8 mouse cellular contexts compared by ENCODE assay signal in genomic region chr6:125146797-125147196, GRCm38 (mm10). TPM values are rescaled to one million over a fixed set of nuclear protein-coding genes. Genes with fewer than 3 reads are reported as not detected.
A peak's percentile ranks its signal among the peaks of the same experiment; 100 is the strongest.
DNase-seq lines count a peak whose midpoint lies in the region; ATAC-seq and TF ChIP-seq lines count a peak whose summit lies in the region.

No protein-coding gene starts in this region.

- H3K9ac ChIP-seq in CH12.LX (ENCODE audit: insufficient read depth, low read depth): peak overlapping the region; percentile 66; the same call in 1 of the 2 replicates
- H3K9ac ChIP-seq in forebrain, embryonic 11.5 days (ENCODE audit: low read length): peak overlapping the region; percentile 32; the same call in 1 of the 2 replicates
- peak overlapping the region; percentile 97 for H3K9ac ChIP-seq in hindbrain, embryonic 13.5 days
- no peak overlapping the region; the same call in 1 of the 2 replicates for H3K9ac ChIP-seq in liver, embryonic 16.5 days (ENCODE audit: low read depth, low read length)

- H3K4me2 ChIP-seq in CH12.LX (ENCODE audit: insufficient read depth, low read depth, poor library complexity, severe bottlenecking): peak overlapping the region; percentile 66
- H3K4me2 ChIP-seq in forebrain, embryonic 11.5 days (ENCODE audit: low read depth, low read length, severe bottlenecking): 0 out of 2 replicates have a peak overlapping the region, but pooled peaks have one; percentile 11
- peak overlapping the region; percentile 95 for H3K4me2 ChIP-seq in hindbrain, embryonic 13.5 days
- peak overlapping the region; percentile 93; the same call in 1 of the 2 replicates for H3K4me2 ChIP-seq in liver, embryonic 16.5 days (ENCODE audit: low read depth, low read length)

- no peak for TF ChIP-seq RAD21 in CH12.LX (IDR thresholded peaks at IDR 0.05; ENCODE audit: low read depth, low read length)

- H3K9me3 ChIP-seq in CH12.LX (replicated peaks; ENCODE audit: low read length): no peaks in the 10 kb centered on the region
- no peaks in the 10 kb centered on the region for H3K9me3 ChIP-seq in forebrain, embryonic 11.5 days (ENCODE audit: control insufficient read depth, low read length)
- no peaks in the 10 kb centered on the region for H3K9me3 ChIP-seq in hindbrain, embryonic 13.5 days
- H3K9me3 ChIP-seq in liver, embryonic 16.5 days (replicated peaks; ENCODE audit: control insufficient read depth, low read length): no peaks in the 10 kb centered on the region

- H3K27me3 ChIP-seq in CH12.LX (replicated peaks): no peaks in the 10 kb centered on the region
- H3K27me3 ChIP-seq in forebrain, embryonic 11.5 days (ENCODE audit: control insufficient read depth, insufficient read depth, low read length): no peaks in the 10 kb centered on the region
- H3K27me3 ChIP-seq in hindbrain, embryonic 13.5 days: no peaks in the 10 kb centered on the region
- no peaks in the 10 kb centered on the region for H3K27me3 ChIP-seq in liver, embryonic 16.5 days (ENCODE audit: control insufficient read depth, insufficient read depth, low read depth, low read length)

- in situ Hi-C loops in CH12.LX (cut with MboI; ENCODE audit: low pct_ligation_motif_present, low pct_unique_long_range_greater_than_20kb, low sequenced_read_pairs): no loop called here

- no peak overlapping the region for H3K4me3 ChIP-seq in CH12.LX (replicated peaks in 1 of 3; ENCODE audit: low read depth in 2 of 3, low read length in 2 of 3, poor library complexity in 1 of 3)
- no peak overlapping the region for H3K4me3 ChIP-seq in forebrain, embryonic 11.5 days (ENCODE audit: low read depth, low read length)
- H3K4me3 ChIP-seq in hindbrain, embryonic 13.5 days: peak overlapping the region; percentile 90
- H3K4me3 ChIP-seq in liver, embryonic 16.5 days (ENCODE audit: low read depth, low read length): peak overlapping the region; percentile 85

- H3K36me3 ChIP-seq in CH12.LX (replicated peaks in 1 of 2; ENCODE audit: control insufficient read depth in 1 of 2, insufficient read depth in 1 of 2, low read length in 1 of 2): peaks cover 39 to 72% of the 10 kb centered on the region in 2 experiments
- H3K36me3 ChIP-seq in forebrain, embryonic 11.5 days (ENCODE audit: control insufficient read depth, insufficient read depth, low read length): peaks cover 3% of the 10 kb centered on the region; the same call in 1 of the 2 replicates
- peaks cover 32% of the 10 kb centered on the region for H3K36me3 ChIP-seq in hindbrain, embryonic 13.5 days
- H3K36me3 ChIP-seq in liver, embryonic 16.5 days (ENCODE audit: control insufficient read depth, insufficient read depth): peaks cover 3% of the 10 kb centered on the region

- H3K27ac ChIP-seq in CH12.LX (ENCODE audit: insufficient read depth, low read depth): no peak overlapping the region
- no peak overlapping the region for H3K27ac ChIP-seq in forebrain, embryonic 11.5 days (ENCODE audit: low read depth, low read length)
- peak overlapping the region; percentile 44 for H3K27ac ChIP-seq in hindbrain, embryonic 13.5 days
- H3K27ac ChIP-seq in liver, embryonic 16.5 days (ENCODE audit: low read length): no peak overlapping the region

- H3K79me2 ChIP-seq in CH12.LX (replicated peaks; ENCODE audit: control insufficient read depth, extremely low read depth, insufficient read depth, poor library complexity, severe bottlenecking): peaks cover 18% of the 10 kb centered on the region

- H3K4me1 ChIP-seq in CH12.LX (ENCODE audit: control insufficient read depth in 1 of 2, insufficient read depth in 2 of 2): peaks cover 9 to 42% of the 10 kb centered on the region in 2 experiments
- H3K4me1 ChIP-seq in forebrain, embryonic 11.5 days (replicated peaks; ENCODE audit: control insufficient read depth, insufficient read depth, low read length): peaks cover 12% of the 10 kb centered on the region
- peaks cover 49% of the 10 kb centered on the region for H3K4me1 ChIP-seq in hindbrain, embryonic 13.5 days (replicated peaks)
- H3K4me1 ChIP-seq in liver, embryonic 16.5 days (ENCODE audit: control insufficient read depth, low read depth, low read length): peaks cover 27% of the 10 kb centered on the region

- ATAC-seq in forebrain, embryonic 11.5 days (replicated peaks; ENCODE audit: low FRiP score): no peak
- no peak for ATAC-seq in hindbrain, embryonic 13.5 days (ENCODE audit: low FRiP score)
- ATAC-seq in liver, embryonic 16.5 days (ENCODE audit: low read depth): no peak

- dilution Hi-C loops in CH12.LX (cut with MboI; ENCODE audit: extremely low pct_ligation_motif_present, extremely low pct_unique_long_range_greater_than_20kb, low sequenced_read_pairs): no loop called here

- TF ChIP-seq EP300 in CH12.LX (IDR thresholded peaks at IDR 0.05; ENCODE audit: low read length): no peak

- WGBS in forebrain, embryonic 11.5 days: 85% methylated on average over 4 of the region's 4 CpGs
- 70% methylated on average over 4 of the region's 4 CpGs for whole genome bisulfite sequencing in hindbrain, embryonic 13.5 days
- WGBS in liver, embryonic 16.5 days (ENCODE audit: insufficient replicate concordance): 43% methylated on average over 4 of the region's 4 CpGs

- no peak for TF ChIP-seq POLR2A in CH12.LX (IDR thresholded peaks at IDR 0.05; ENCODE audit: low read depth, low read length)

- no peak for TF ChIP-seq CTCF in CH12.LX (conservative IDR thresholded peaks at IDR 0.05 in 1 of 2, IDR thresholded peaks at IDR 0.05 in 1 of 2; ENCODE audit: low read depth in 2 of 2, low read length in 2 of 2)

- DNase-seq in adrenal gland, adult (ENCODE audit: inconsistent age in 2 of 2, low spot score in 1 of 2): peak; percentile 74 to 87
- no peak for DNase-seq in adrenal gland, adult 18-20 months (ENCODE audit: low spot score in 2 of 2)
- DNase-seq in CH12.LX (ENCODE audit: extremely low read depth): no peak
- no peak for DNase-seq in forebrain, embryonic 11.5 days (ENCODE audit: low spot score)
- DNase-seq in skeletal muscle tissue, adult 2 months (ENCODE audit: low read depth, low spot score): peak; percentile 69
- DNase-seq in layer of hippocampus, adult 9-10 months (ENCODE audit: low spot score): no peak

TF ChIP-seq in CH12.LX, 34 proteins besides CTCF, POLR2A, EP300 and RAD21:
- TF ChIP-seq TBP (conservative IDR thresholded peaks at IDR 0.05; ENCODE audit: low read depth, low read length): no peak

RNA-seq across cellular contexts. Expression of gene Iffo1, which starts 1.8 kb away (rescaled TPM):
- 10 to 100 TPM; 19.4 to 20.4 TPM for total RNA-seq in adrenal gland, adult 18-20 months (2021)
- total RNA-seq in CH12.LX (2012; rRNA removed): 6.7 and 7.6 TPM in 2 replicates
- total RNA-seq in CH12.LX (2014; rRNA removed): 3.3 and 4.0 TPM in 2 replicates
- 7.0 and 8.2 TPM in 2 replicates for polyA plus RNA-seq in CH12.LX (2012; ENCODE audit: insufficient read length, low read depth)
- 10.5 and 12.3 TPM in 2 replicates for polyA plus RNA-seq in forebrain, embryonic 11.5 days (2014; fragmentation: Nextera tagmentation; extraction: Ambion mirVana)
- 17.2 and 19.7 TPM in 2 replicates for polyA plus RNA-seq in hindbrain, embryonic 13.5 days (2015; fragmentation: Nextera tagmentation; extraction: Ambion mirVana)
- 3.0 and 4.2 TPM in 2 replicates for polyA plus RNA-seq in liver, embryonic 16.5 days (2015; fragmentation: Nextera tagmentation; extraction: Ambion mirVana)

RNA-seq across cellular contexts. Expression of gene Nop2, which starts 15.1 kb away (rescaled TPM):
- 10 to 100 TPM; 51.6 to 61.3 TPM for total RNA-seq in adrenal gland, adult 18-20 months (2021)
- total RNA-seq in CH12.LX (2012; rRNA removed) (128 and 188 TPM in 2 replicates), CH12.LX (2014; rRNA removed) (154 TPM in 2 replicates)
- polyA plus RNA-seq in CH12.LX (2012; ENCODE audit: insufficient read length, low read depth): 175 and 179 TPM in 2 replicates
- 65.4 and 70.3 TPM in 2 replicates for polyA plus RNA-seq in forebrain, embryonic 11.5 days (2014; fragmentation: Nextera tagmentation; extraction: Ambion mirVana)
- polyA plus RNA-seq in hindbrain, embryonic 13.5 days (2015; fragmentation: Nextera tagmentation; extraction: Ambion mirVana): 47.9 and 48.6 TPM in 2 replicates
- polyA plus RNA-seq in liver, embryonic 16.5 days (2015; fragmentation: Nextera tagmentation; extraction: Ambion mirVana): 25.2 and 25.3 TPM in 2 replicates

RNA-seq across cellular contexts. Expression of gene Gapdh, which starts 19.5 kb away (rescaled TPM):
- total RNA-seq in adrenal gland, adult 18-20 months (2021): 1,000 to 10,000 TPM; 2,223 to 4,104 TPM
- 2,085 and 2,925 TPM in 2 replicates for total RNA-seq in CH12.LX (2012; rRNA removed)
- 1,576 and 2,268 TPM in 2 replicates for total RNA-seq in CH12.LX (2014; rRNA removed)
- polyA plus RNA-seq in CH12.LX (2012; ENCODE audit: insufficient read length, low read depth): 2,269 and 2,654 TPM in 2 replicates
- polyA plus RNA-seq in forebrain, embryonic 11.5 days (2014; fragmentation: Nextera tagmentation; extraction: Ambion mirVana): 2,700 and 2,872 TPM in 2 replicates
- polyA plus RNA-seq in hindbrain, embryonic 13.5 days (2015; fragmentation: Nextera tagmentation; extraction: Ambion mirVana): 1,320 and 1,327 TPM in 2 replicates
- 1,120 and 1,202 TPM in 2 replicates for polyA plus RNA-seq in liver, embryonic 16.5 days (2015; fragmentation: Nextera tagmentation; extraction: Ambion mirVana)

RNA-seq across cellular contexts. Expression of gene Ncapd2, which starts 44.7 kb away (rescaled TPM):
- 10 to 100 TPM; 15.3 to 17.1 TPM for total RNA-seq in adrenal gland, adult 18-20 months (2021)
- total RNA-seq in CH12.LX (2012; rRNA removed): 140 and 147 TPM in 2 replicates
- total RNA-seq in CH12.LX (2014; rRNA removed): 78.3 and 79.6 TPM in 2 replicates
- 263 and 301 TPM in 2 replicates for polyA plus RNA-seq in CH12.LX (2012; ENCODE audit: insufficient read length, low read depth)
- polyA plus RNA-seq in forebrain, embryonic 11.5 days (2014; fragmentation: Nextera tagmentation; extraction: Ambion mirVana): 225 and 271 TPM in 2 replicates
- 56.7 and 62.9 TPM in 2 replicates for polyA plus RNA-seq in hindbrain, embryonic 13.5 days (2015; fragmentation: Nextera tagmentation; extraction: Ambion mirVana)
- polyA plus RNA-seq in liver, embryonic 16.5 days (2015; fragmentation: Nextera tagmentation; extraction: Ambion mirVana): 96.1 and 98.1 TPM in 2 replicates

RNA-seq across cellular contexts. Expression of gene Mrpl51, which starts 44.8 kb away (rescaled TPM):
- total RNA-seq in adrenal gland, adult 18-20 months (2021): 100 to 1,000 TPM; 161 to 206 TPM
- 120 and 153 TPM in 2 replicates for total RNA-seq in CH12.LX (2012; rRNA removed)
- total RNA-seq in CH12.LX (2014; rRNA removed): 152 and 184 TPM in 2 replicates
- 161 and 171 TPM in 2 replicates for polyA plus RNA-seq in CH12.LX (2012; ENCODE audit: insufficient read length, low read depth)
- 195 and 197 TPM in 2 replicates for polyA plus RNA-seq in forebrain, embryonic 11.5 days (2014; fragmentation: Nextera tagmentation; extraction: Ambion mirVana)
- 158 and 164 TPM in 2 replicates for polyA plus RNA-seq in hindbrain, embryonic 13.5 days (2015; fragmentation: Nextera tagmentation; extraction: Ambion mirVana)
- polyA plus RNA-seq in liver, embryonic 16.5 days (2015; fragmentation: Nextera tagmentation; extraction: Ambion mirVana): 145 and 162 TPM in 2 replicates

Comparison
In these comparisons a context has a peak if more than half of its experiments do, and no peak if none do; other contexts are left out.
1. DNase-seq: peak in adrenal gland, adult (2 of 2) and skeletal muscle tissue, adult 2 months (single experiment); none in adrenal gland, adult 18-20 months (0 of 2), CH12.LX (single experiment), forebrain, embryonic 11.5 days (single experiment) and layer of hippocampus, adult 9-10 months (single experiment).
2. H3K4me2 ChIP-seq: peak in every context shown above with its lines; median percentile 95 in hindbrain, embryonic 13.5 days; 93 in liver, embryonic 16.5 days; 66 in CH12.LX; 11 in forebrain, embryonic 11.5 days.
3. H3K4me3 ChIP-seq: peak in hindbrain, embryonic 13.5 days (single experiment) and liver, embryonic 16.5 days (single experiment); none in CH12.LX (0 of 3) and forebrain, embryonic 11.5 days (single experiment).